Mouse (Mus musculus): ENCODE measurements around the gene Vamp2. TPM values are rescaled to one million over a fixed set of nuclear protein-coding genes. Genes with fewer than 3 reads are reported as not detected.

The Vamp2 gene
- polyA plus RNA-seq, 1 experiment, result 55.9 TPM

DNA sequence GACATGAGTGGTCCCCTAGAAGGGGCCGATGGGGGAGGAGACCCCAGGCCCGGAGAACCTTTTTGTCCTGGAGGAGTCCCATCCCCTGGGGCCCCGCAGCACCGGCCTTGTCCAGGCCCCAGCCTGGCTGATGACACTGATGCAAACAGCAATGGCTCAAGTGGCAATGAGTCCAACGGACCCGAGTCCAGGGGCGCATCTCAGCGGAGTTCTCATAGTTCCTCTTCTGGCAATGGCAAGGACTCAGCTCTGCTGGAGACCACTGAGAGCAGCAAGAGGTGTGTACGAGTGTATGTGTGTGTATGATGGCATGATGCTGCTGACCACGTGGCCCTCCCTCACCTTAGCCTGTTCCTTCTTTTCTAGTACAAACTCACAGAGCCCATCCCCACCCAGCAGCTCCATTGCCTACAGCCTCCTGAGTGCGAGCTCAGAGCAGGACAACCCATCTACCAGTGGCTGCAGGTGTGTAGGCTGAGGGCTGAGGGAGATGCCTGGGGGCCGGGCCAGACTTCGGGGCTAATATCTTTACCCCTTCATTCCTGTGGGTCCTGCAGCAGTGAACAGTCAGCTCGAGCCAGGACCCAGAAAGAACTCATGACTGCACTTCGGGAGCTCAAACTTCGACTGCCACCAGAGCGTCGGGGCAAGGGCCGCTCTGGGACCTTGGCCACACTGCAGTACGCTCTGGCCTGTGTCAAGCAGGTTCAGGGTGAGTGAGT, 12.5 kb downstream of the Vamp2 start:
- 62% methylated on average over 20 of the region's 20 CpGs for WGBS
- peak overlapping the region; percentile 92; the same call in 1 of the 2 replicates for H3K27ac ChIP-seq (ENCODE audit: control insufficient read depth, insufficient read depth, low read depth, low read length, poor library complexity)
- TF ChIP-seq CTCF (IDR thresholded peaks at IDR 0.05; ENCODE audit: control insufficient read depth, insufficient read depth, low read length) (no peak), POLR2A (IDR thresholded peaks at IDR 0.05; ENCODE audit: borderline replicate concordance, control insufficient read depth, low read depth, low read length) (no peak)
- H3K4me3 ChIP-seq (replicated peaks; ENCODE audit: control insufficient read depth, low read depth, low read length), result no peak overlapping the region
- peaks cover 13% of the 10 kb centered on the region; the same call in 1 of the 2 replicates for H3K4me1 ChIP-seq (ENCODE audit: control insufficient read depth, insufficient read depth, low read length)

DNA sequence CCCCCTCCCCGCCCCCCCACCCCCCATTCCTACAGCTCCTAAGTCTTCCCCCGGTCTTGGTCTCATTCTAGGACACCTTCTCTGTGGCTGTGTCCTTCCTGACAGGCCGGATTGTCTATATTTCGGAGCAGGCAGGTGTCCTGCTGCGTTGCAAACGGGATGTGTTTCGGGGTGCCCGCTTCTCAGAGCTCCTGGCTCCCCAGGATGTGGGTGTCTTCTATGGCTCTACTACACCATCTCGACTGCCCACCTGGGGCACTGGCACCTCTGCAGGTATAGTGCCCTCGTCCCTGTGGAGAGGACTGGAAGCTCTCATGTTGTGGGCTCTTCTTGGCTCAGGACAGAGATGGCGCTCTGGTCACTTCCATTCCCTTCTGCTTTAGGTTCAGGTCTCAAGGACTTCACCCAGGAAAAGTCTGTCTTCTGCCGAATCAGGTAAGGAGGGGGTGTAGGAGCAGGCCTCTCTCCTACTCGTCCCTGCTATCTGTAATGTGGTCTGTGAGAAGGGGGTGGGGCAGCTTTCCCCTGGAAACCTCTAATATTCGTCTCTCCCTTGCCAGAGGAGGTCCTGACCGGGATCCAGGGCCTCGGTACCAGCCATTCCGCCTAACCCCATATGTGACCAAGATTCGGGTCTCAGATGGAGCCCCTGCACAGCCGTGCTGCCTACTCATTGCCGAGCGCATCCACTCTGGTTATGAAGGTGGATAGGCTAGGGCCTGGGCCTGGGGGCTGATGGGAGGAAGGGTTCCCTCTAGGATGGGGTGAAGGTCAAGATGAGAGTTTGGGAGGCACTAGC, 13.5 kb downstream of the Vamp2 start:
- Histone ChIP-seq H3K4me3 (replicated peaks; ENCODE audit: control insufficient read depth, low read depth, low read length) (no peak overlapping the region), H3K4me1 (ENCODE audit: control insufficient read depth, insufficient read depth, low read length) (peaks cover 13% of the 10 kb centered on the region; the same call in 1 of the 2 replicates), H3K27ac (ENCODE audit: control insufficient read depth, insufficient read depth, low read depth, low read length, poor library complexity) (no peak overlapping the region)
- 88% methylated on average over 21 of the region's 21 CpGs for WGBS
- no peak for TF ChIP-seq CTCF (IDR thresholded peaks at IDR 0.05; ENCODE audit: control insufficient read depth, insufficient read depth, low read length)
- TF ChIP-seq POLR2A (IDR thresholded peaks at IDR 0.05; ENCODE audit: borderline replicate concordance, control insufficient read depth, low read depth, low read length), result no peak

DNA sequence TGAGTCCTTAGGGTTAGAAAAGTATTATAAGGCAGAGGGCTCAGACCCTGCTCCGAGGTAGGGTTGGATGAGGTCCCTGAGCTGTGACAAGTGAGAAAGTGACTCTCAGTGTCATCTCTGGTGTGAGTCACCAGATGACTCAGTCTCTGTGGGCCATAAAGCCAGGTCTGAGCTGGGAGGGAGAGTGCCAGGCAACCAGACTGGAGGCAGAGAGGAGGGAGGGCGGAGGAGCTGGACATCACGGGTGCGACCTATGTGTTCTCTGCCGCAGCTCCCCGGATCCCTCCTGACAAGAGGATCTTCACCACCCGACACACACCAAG, 14.1 kb downstream of the Vamp2 start:
- H3K4me1 ChIP-seq (ENCODE audit: control insufficient read depth, insufficient read depth, low read length), result peaks cover 13% of the 10 kb centered on the region; the same call in 1 of the 2 replicates
- 92% methylated on average over 7 of the region's 7 CpGs for WGBS
- no peak overlapping the region for H3K4me3 ChIP-seq (replicated peaks; ENCODE audit: control insufficient read depth, low read depth, low read length)
- TF ChIP-seq POLR2A (IDR thresholded peaks at IDR 0.05; ENCODE audit: borderline replicate concordance, control insufficient read depth, low read depth, low read length), result no peak
- no peak for TF ChIP-seq CTCF (IDR thresholded peaks at IDR 0.05; ENCODE audit: control insufficient read depth, insufficient read depth, low read length)
- no peak overlapping the region for H3K27ac ChIP-seq (ENCODE audit: control insufficient read depth, insufficient read depth, low read depth, low read length, poor library complexity)

DNA sequence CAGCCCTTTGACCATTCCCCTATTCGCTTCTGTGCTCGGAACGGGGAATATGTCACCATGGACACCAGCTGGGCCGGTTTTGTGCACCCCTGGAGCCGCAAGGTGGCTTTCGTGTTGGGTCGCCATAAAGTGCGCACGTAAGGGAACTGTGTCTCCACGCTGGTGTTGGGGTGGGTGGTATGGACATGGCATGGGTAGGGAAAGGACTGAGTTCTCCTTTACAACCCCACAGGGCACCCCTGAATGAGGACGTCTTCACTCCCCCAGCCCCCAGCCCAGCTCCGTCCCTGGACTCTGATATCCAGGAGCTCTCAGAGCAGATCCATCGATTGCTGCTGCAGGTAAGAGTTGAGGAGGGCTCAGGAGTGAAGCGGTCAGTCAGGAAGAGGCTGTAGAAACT, 14.8 kb downstream of the Vamp2 start:
- H3K4me1 ChIP-seq (ENCODE audit: control insufficient read depth, insufficient read depth, low read length), result peaks cover 7% of the 10 kb centered on the region; the same call in 1 of the 2 replicates
- no peak overlapping the region for H3K4me3 ChIP-seq (replicated peaks; ENCODE audit: control insufficient read depth, low read depth, low read length)
- 94% methylated on average over 14 of the region's 14 CpGs for WGBS
- no peak for TF ChIP-seq CTCF (IDR thresholded peaks at IDR 0.05; ENCODE audit: control insufficient read depth, insufficient read depth, low read length)
- H3K27ac ChIP-seq (ENCODE audit: control insufficient read depth, insufficient read depth, low read depth, low read length, poor library complexity), result no peak overlapping the region

DNA sequence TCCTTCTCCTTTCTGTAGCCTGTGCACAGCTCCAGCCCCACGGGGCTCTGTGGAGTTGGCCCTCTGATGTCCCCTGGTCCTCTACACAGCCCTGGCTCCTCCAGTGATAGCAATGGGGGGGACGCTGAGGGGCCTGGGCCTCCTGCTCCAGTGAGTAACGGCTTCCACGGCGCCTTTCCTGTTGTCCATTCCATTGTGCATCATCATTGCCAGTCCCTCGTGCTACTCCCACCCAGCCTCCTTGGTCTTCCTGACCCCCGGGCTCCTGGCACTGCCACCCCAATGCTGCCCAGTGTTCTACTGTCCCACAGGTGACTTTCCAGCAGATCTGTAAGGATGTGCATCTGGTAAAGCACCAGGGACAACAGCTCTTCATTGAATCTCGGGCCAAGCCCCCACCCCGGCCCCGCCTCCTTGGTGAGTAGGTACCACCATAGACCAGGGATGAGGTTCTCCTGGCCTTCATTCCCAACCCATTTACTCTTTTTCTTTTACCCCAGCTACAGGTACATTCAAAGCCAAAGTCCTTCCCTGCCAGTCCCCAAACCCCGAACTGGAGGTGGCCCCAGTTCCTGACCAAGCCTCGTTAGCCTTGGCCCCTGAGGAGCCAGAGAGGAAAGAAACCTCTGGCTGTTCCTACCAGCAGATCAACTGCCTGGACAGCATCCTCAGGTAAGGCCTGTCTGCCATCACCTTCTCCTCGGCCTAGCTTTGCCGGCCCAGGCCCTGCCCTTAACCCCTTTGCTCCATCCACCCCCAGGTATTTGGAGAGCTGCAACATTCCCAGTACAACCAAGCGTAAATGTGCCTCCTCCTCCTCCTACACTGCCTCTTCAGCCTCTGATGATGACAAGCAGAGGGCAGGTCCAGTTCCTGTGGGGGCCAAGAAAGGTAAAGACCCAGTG, 15.5 kb downstream of the Vamp2 start:
- Histone ChIP-seq H3K4me3 (replicated peaks; ENCODE audit: control insufficient read depth, low read depth, low read length) (no peak overlapping the region), H3K27ac (ENCODE audit: control insufficient read depth, insufficient read depth, low read depth, low read length, poor library complexity) (no peak overlapping the region), H3K4me1 (ENCODE audit: control insufficient read depth, insufficient read depth, low read length) (peaks cover 2% of the 10 kb centered on the region; the same call in 1 of the 2 replicates)
- 91% methylated on average over 15 of the region's 15 CpGs for WGBS
- TF ChIP-seq POLR2A (IDR thresholded peaks at IDR 0.05; ENCODE audit: borderline replicate concordance, control insufficient read depth, low read depth, low read length), result no peak
- TF ChIP-seq CTCF (IDR thresholded peaks at IDR 0.05; ENCODE audit: control insufficient read depth, insufficient read depth, low read length), result no peak

DNA sequence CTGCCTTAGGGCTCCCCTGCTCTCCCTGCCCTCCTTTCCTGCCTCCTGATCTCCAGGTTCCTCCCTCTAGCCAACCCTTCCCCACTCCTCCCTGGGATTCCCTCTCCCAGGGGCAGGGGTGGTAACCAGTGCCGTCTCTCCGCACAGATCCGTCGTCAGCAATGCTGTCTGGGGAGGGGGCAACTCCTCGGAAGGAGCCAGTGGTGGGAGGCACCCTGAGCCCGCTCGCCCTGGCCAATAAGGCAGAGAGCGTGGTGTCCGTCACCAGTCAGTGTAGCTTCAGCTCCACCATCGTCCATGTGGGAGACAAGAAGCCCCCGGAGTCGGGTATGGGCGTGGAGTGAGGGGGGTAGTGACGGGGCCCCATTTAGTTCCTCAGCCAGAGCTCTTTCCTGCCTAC, 16.2 kb downstream of the Vamp2 start:
- Histone ChIP-seq H3K27ac (ENCODE audit: control insufficient read depth, insufficient read depth, low read depth, low read length, poor library complexity) (no peak overlapping the region), H3K4me1 (ENCODE audit: control insufficient read depth, insufficient read depth, low read length) (peaks cover 2% of the 10 kb centered on the region; the same call in 1 of the 2 replicates), H3K4me3 (replicated peaks; ENCODE audit: control insufficient read depth, low read depth, low read length) (no peak overlapping the region)
- no peak for TF ChIP-seq POLR2A (IDR thresholded peaks at IDR 0.05; ENCODE audit: borderline replicate concordance, control insufficient read depth, low read depth, low read length)
- no peak for TF ChIP-seq CTCF (IDR thresholded peaks at IDR 0.05; ENCODE audit: control insufficient read depth, insufficient read depth, low read length)
- 87% methylated on average over 14 of the region's 14 CpGs for WGBS

DNA sequence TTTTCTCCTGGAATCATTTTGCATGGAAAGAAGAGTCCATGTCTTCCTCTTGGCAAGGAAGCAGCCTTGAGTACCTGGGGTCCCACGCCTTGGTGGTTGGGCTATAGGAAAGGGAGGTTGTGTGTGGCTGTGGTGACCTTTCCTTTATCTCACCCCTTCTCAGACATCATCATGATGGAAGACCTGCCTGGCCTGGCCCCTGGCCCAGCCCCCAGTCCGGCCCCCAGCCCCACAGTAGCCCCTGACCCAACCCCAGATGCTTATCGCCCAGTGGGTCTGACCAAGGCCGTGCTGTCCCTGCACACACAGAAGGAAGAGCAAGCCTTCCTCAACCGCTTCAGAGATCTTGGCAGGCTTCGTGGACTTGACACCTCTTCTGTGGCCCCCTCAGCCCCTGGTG, 16.9 kb downstream of the Vamp2 start:
- no peak overlapping the region for H3K4me3 ChIP-seq (replicated peaks; ENCODE audit: control insufficient read depth, low read depth, low read length)
- peaks cover 2% of the 10 kb centered on the region; the same call in 1 of the 2 replicates for H3K4me1 ChIP-seq (ENCODE audit: control insufficient read depth, insufficient read depth, low read length)
- TF ChIP-seq POLR2A (IDR thresholded peaks at IDR 0.05; ENCODE audit: borderline replicate concordance, control insufficient read depth, low read depth, low read length), result no peak
- no peak for TF ChIP-seq CTCF (IDR thresholded peaks at IDR 0.05; ENCODE audit: control insufficient read depth, insufficient read depth, low read length)
- H3K27ac ChIP-seq (ENCODE audit: control insufficient read depth, insufficient read depth, low read depth, low read length, poor library complexity), result no peak overlapping the region
- WGBS, result 90% methylated on average over 6 of the region's 6 CpGs

DNA sequence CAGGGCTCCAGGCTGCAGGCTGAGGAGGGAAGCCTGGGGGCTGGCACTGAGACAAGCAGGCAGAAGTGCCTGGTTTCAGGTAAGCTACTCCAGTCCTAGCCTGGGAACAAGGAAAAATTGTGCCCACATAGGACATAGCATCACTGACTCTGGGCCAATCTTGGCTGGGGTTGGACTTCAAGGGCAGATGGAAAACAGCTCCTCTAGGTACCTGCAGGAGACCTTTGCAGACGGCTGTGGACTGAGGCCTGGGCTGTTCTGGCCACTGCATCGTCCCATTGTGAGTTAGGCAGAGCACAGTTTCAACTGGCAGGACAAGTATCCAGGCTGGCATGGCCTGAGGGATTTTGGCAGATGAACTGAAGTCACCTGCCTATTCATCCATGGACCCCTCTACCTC, 17.5 kb downstream of the Vamp2 start:
- H3K4me3 ChIP-seq (replicated peaks; ENCODE audit: control insufficient read depth, low read depth, low read length), result no peak overlapping the region
- no peak overlapping the region for H3K27ac ChIP-seq (ENCODE audit: control insufficient read depth, insufficient read depth, low read depth, low read length, poor library complexity)
- H3K4me1 ChIP-seq (ENCODE audit: control insufficient read depth, insufficient read depth, low read length), result peaks cover 1% of the 10 kb centered on the region; the same call in 1 of the 2 replicates
- TF ChIP-seq CTCF (IDR thresholded peaks at IDR 0.05; ENCODE audit: control insufficient read depth, insufficient read depth, low read length), result no peak
- TF ChIP-seq POLR2A (IDR thresholded peaks at IDR 0.05; ENCODE audit: borderline replicate concordance, control insufficient read depth, low read depth, low read length), result no peak
- WGBS, result 78% methylated on average over 2 of the region's 2 CpGs

Measured in bone marrow, adult 2 months (tissue).